Mouse (Mus musculus) heart, adult 2 months (tissue): ENCODE results near the gene Plekhg3.
A peak's percentile ranks its signal among the peaks of the same experiment; 100 is the strongest.

Experiments
- CTCF ChIP-seq: fragments of 200-600 bp; IDR thresholded peaks from 2 replicates; pipeline ENCODE4 v1.8.1; 2022; ENCODE audit warnings: antibody characterized with exemption, mild to moderate bottlenecking, moderate library complexity
- EP300 ChIP-seq: fragments of 200-500 bp; IDR thresholded peaks from 2 replicates; pipeline ENCODE4 v1.6.1; 2011; ENCODE audit warnings: low read depth, low read length, control low read depth; ENCODE audit not compliant: insufficient read depth

DNA sequence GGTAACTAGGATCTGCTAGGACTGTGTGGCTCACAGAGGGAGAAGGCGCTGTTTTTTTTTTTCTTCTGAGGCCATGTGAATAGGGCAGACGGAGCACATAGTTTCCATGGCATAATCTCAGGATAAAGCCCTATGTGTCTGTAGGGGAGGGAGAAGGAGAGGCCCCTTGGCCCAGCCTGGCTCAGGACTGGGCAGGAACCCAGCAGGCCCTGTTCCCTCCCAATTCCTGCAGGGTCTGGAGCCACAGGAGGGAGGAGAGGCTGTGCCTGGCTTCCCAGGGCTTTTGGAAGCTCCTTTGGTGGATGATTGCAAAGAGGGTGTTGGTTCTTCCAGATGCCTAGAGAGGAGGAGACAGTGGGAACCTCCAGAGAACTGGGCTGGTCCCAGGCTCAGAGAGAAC lies 24.2 kb upstream of the Plekhg3 start:
- TF ChIP-seq CTCF (no peak), EP300 (0 out of 2 replicates have a peak, but pooled peaks have one; percentile 26)
